Mouse (Mus musculus): ENCODE measurements around the gene Tm9sf2. TPM values are rescaled to one million over a fixed set of nuclear protein-coding genes. Genes with fewer than 3 reads are reported as not detected.

The Tm9sf2 gene
- polyA plus RNA-seq, 1 experiment: 64.1 TPM

GRCm38 (mm10) chr14:122136368-122136928, 29.6 kb downstream of the Tm9sf2 start:
- Histone ChIP-seq H3ac (ENCODE audit: control insufficient read depth, insufficient read length) (no peak overlapping the region), H3K79me2 (ENCODE audit: control insufficient read depth, insufficient read depth) (peaks cover 10% of the 10 kb centered on the region), H3K27me3 (ENCODE audit: control insufficient read depth, insufficient read depth, insufficient read length) (no peaks in the 10 kb centered on the region), H3K4me3 (no peak overlapping the region), H3K4me2 (ENCODE audit: low read depth) (no peak overlapping the region), H3K36me3 (ENCODE audit: control insufficient read depth, insufficient read depth) (peaks cover 40% of the 10 kb centered on the region)
- no peak for TF ChIP-seq POLR2AphosphoS2 (IDR thresholded peaks at IDR 0.05; ENCODE audit: insufficient read length, low read depth)
- TF ChIP-seq TCF3 (IDR thresholded peaks at IDR 0.05; ENCODE audit: insufficient read length, low read depth): no peak
- TF ChIP-seq E2F4 (IDR thresholded peaks at IDR 0.05; ENCODE audit: insufficient read depth): no peak
- no peak for TF ChIP-seq MAX (IDR thresholded peaks at IDR 0.05; ENCODE audit: low read depth)
- TF ChIP-seq REST (IDR thresholded peaks at IDR 0.05; ENCODE audit: insufficient read depth, insufficient read length): no peak
- no peak for TF ChIP-seq CEBPB (IDR thresholded peaks at IDR 0.05; ENCODE audit: insufficient read depth, poor library complexity, severe bottlenecking)
- no peak for TF ChIP-seq SRF (IDR thresholded peaks at IDR 0.05; ENCODE audit: control insufficient read depth, insufficient read length, low read depth)
- no peak for TF ChIP-seq USF1 (IDR thresholded peaks at IDR 0.05; ENCODE audit: low read depth)

GRCm38 (mm10) chr14:122137234-122137633, 30.4 kb downstream of the Tm9sf2 start:
- H3K79me2 ChIP-seq (ENCODE audit: control insufficient read depth, insufficient read depth): peaks cover 7% of the 10 kb centered on the region
- H3K4me3 ChIP-seq: no peak overlapping the region
- H3K36me3 ChIP-seq (ENCODE audit: control insufficient read depth, insufficient read depth): peaks cover 40% of the 10 kb centered on the region
- H3K4me2 ChIP-seq (ENCODE audit: low read depth): no peak overlapping the region
- H3K27me3 ChIP-seq (ENCODE audit: control insufficient read depth, insufficient read depth, insufficient read length): no peaks in the 10 kb centered on the region
- no peak for TF ChIP-seq MYOD1 (IDR thresholded peaks at IDR 0.05; ENCODE audit: control insufficient read depth in 1 of 3, insufficient read length in 2 of 3, low read depth in 2 of 3)
- TF ChIP-seq USF1 (IDR thresholded peaks at IDR 0.05; ENCODE audit: low read depth): no peak
- no peak for TF ChIP-seq E2F4 (IDR thresholded peaks at IDR 0.05; ENCODE audit: insufficient read depth)
- TF ChIP-seq REST (IDR thresholded peaks at IDR 0.05; ENCODE audit: insufficient read depth, insufficient read length): no peak
- no peak for TF ChIP-seq CEBPB (IDR thresholded peaks at IDR 0.05; ENCODE audit: insufficient read depth, poor library complexity, severe bottlenecking)
- TF ChIP-seq TCF3 (IDR thresholded peaks at IDR 0.05; ENCODE audit: insufficient read length, low read depth): no peak
- no peak for TF ChIP-seq MAX (IDR thresholded peaks at IDR 0.05; ENCODE audit: low read depth)
- TF ChIP-seq POLR2AphosphoS2 (IDR thresholded peaks at IDR 0.05; ENCODE audit: insufficient read length, low read depth): no peak
- no peak overlapping the region for H3ac ChIP-seq (ENCODE audit: control insufficient read depth, insufficient read length)

DNA sequence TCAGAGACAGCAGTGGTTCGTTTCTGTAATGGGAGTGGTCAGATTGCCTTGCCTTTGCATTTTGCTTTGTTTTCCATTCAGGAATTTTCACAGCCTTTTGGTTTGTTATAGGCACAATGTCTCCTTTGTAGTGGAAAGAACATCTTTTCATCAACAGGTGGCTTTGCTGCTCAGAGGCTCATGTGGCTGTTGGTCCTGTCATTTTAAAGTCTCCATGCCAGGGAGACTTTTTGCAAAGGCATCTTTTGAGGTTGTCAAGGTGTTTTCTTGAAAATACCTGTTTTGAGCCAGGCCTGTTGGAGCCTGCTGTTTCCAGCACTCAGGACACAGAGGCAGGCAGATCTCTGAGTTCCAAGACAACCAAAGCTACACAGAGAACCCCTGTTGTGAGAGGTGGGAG, 33.3 kb downstream of the Tm9sf2 start:
- no peak overlapping the region for H3K4me3 ChIP-seq
- H3K79me2 ChIP-seq (ENCODE audit: control insufficient read depth, insufficient read depth): peaks cover 2% of the 10 kb centered on the region
- H3K27me3 ChIP-seq (ENCODE audit: control insufficient read depth, insufficient read depth, insufficient read length): no peaks in the 10 kb centered on the region
- H3ac ChIP-seq (ENCODE audit: control insufficient read depth, insufficient read length): no peak overlapping the region
- peaks cover 45% of the 10 kb centered on the region for H3K36me3 ChIP-seq (ENCODE audit: control insufficient read depth, insufficient read depth)
- H3K4me2 ChIP-seq (ENCODE audit: low read depth): no peak overlapping the region
- TF ChIP-seq REST (IDR thresholded peaks at IDR 0.05; ENCODE audit: insufficient read depth, insufficient read length) (no peak), SRF (IDR thresholded peaks at IDR 0.05; ENCODE audit: control insufficient read depth, insufficient read length, low read depth) (no peak), TCF3 (IDR thresholded peaks at IDR 0.05; ENCODE audit: insufficient read length, low read depth) (no peak), POLR2AphosphoS2 (IDR thresholded peaks at IDR 0.05; ENCODE audit: insufficient read length, low read depth) (no peak), E2F4 (IDR thresholded peaks at IDR 0.05; ENCODE audit: insufficient read depth) (no peak), CEBPB (IDR thresholded peaks at IDR 0.05; ENCODE audit: insufficient read depth, poor library complexity, severe bottlenecking) (no peak), MYOD1 (IDR thresholded peaks at IDR 0.05; ENCODE audit: control insufficient read depth in 1 of 3, insufficient read length in 2 of 3, low read depth in 2 of 3) (no peak), MYOG (IDR thresholded peaks at IDR 0.05; ENCODE audit: control insufficient read depth in 1 of 3, insufficient read depth in 1 of 3, insufficient read length in 2 of 3, low read depth in 2 of 3) (no peak), USF1 (IDR thresholded peaks at IDR 0.05; ENCODE audit: low read depth) (no peak), MAX (IDR thresholded peaks at IDR 0.05; ENCODE audit: low read depth) (no peak)

DNA sequence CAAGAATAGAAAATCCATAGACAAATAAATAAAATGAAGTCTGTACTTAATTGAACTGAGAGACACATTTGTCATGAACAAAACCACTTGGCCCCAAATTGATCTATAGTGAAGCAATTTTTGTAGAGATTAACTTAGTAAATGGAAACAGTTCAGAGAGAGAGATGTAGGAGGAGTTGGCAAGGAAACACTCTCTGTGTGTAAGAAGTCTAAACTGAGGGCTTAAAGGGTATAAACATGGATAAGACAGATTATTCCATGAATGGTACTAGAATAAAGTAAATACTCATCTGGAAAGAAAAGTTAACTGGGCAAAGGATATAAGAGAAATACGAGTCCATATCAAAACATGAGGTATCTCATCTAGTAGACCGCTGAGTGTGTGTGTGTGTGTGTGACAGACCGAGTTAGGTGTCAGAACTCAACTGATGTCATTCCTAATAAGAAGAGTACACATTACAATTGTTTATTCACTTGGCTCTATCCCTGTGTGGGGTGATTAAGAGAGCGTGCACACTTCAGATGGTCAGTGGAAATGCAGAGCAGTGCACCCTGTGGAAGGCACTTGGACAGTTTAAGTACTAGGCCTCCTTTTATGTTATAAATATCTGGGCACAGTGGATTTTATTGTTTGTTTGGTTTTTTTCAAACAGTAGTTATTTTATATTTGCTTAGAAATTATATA, 36.9 kb downstream of the Tm9sf2 start:
- TF ChIP-seq USF1 (IDR thresholded peaks at IDR 0.05; ENCODE audit: low read depth) (no peak), POLR2AphosphoS2 (IDR thresholded peaks at IDR 0.05; ENCODE audit: insufficient read length, low read depth) (no peak), E2F4 (IDR thresholded peaks at IDR 0.05; ENCODE audit: insufficient read depth) (no peak), MYOG (IDR thresholded peaks at IDR 0.05; ENCODE audit: control insufficient read depth in 1 of 3, insufficient read depth in 1 of 3, insufficient read length in 2 of 3, low read depth in 2 of 3) (no peak), SRF (IDR thresholded peaks at IDR 0.05; ENCODE audit: control insufficient read depth, insufficient read length, low read depth) (no peak), MAX (IDR thresholded peaks at IDR 0.05; ENCODE audit: low read depth) (no peak), REST (IDR thresholded peaks at IDR 0.05; ENCODE audit: insufficient read depth, insufficient read length) (no peak), POLR2A (IDR thresholded peaks at IDR 0.05; ENCODE audit: insufficient read length, low read depth) (no peak), TCF12 (IDR thresholded peaks at IDR 0.05; ENCODE audit: insufficient read depth, poor library complexity, severe bottlenecking) (no peak), CEBPB (IDR thresholded peaks at IDR 0.05; ENCODE audit: insufficient read depth, poor library complexity, severe bottlenecking) (no peak), MYOD1 (IDR thresholded peaks at IDR 0.05; ENCODE audit: control insufficient read depth in 1 of 3, insufficient read length in 2 of 3, low read depth in 2 of 3) (no peak), TCF3 (IDR thresholded peaks at IDR 0.05; ENCODE audit: insufficient read length, low read depth) (no peak)

More for the DNA sequence above, 36.9 kb downstream of the Tm9sf2 start:
- Histone ChIP-seq H3K27me3 (ENCODE audit: control insufficient read depth, insufficient read depth, insufficient read length) (no peaks in the 10 kb centered on the region), H3K36me3 (ENCODE audit: control insufficient read depth, insufficient read depth) (peaks cover 47% of the 10 kb centered on the region), H3K4me2 (ENCODE audit: low read depth) (no peak overlapping the region), H3ac (ENCODE audit: control insufficient read depth, insufficient read length) (no peak overlapping the region), H3K79me2 (ENCODE audit: control insufficient read depth, insufficient read depth) (peaks cover 2% of the 10 kb centered on the region), H3K4me3 (no peak overlapping the region)

Measured in myocyte (in vitro differentiated cells).